Mouse (Mus musculus): ENCODE measurements at regions not wholly inside any gene's neighbourhood (a gene's known extent, or its start where the extent isn't known, plus 50 kb on each side); places are given as distances from the start of the nearest gene placed in this dataset.

GRCm38 (mm10) chr14:103945753-103946152 lies 101.6 kb upstream of the Ednrb start:
- TF ChIP-seq CTCF (IDR thresholded peaks at IDR 0.05; ENCODE audit: control insufficient read depth, insufficient read depth, low read length) (no peak), POLR2A (IDR thresholded peaks at IDR 0.05; ENCODE audit: borderline replicate concordance, control insufficient read depth, low read depth, low read length) (no peak)

Data from bone marrow, adult 2 months (tissue).